Mouse (Mus musculus) large intestine, adult 2 months (tissue): ENCODE results near the gene Cabp1. TPM values are rescaled to one million over a fixed set of nuclear protein-coding genes. Genes with fewer than 3 reads are reported as not detected.
"Not testable (repeated sequence)": the region's sequence is repeated elsewhere in the genome, so short reads cannot be mapped to it uniquely, and the experiment has no call there.

Source experiments
- DNase-seq: peaks from one replicate; pipeline ENCODE4 v3.0.0-alpha.2; 2012; ENCODE audit warnings: low read depth, low spot score
- WGBS: fragments of 180-500 bp; shearing (Covaris S2); methylation state at CpG from one replicate; pipeline ENCODE4 v1.1.7; 2018; 5-methylcytosine and 5-hydroxymethylcytosine counted together
- polyA plus RNA-seq: library from polyadenylated mRNA; depleted of rRNA; stranded (reverse); fragments of >200 nt; gene quantifications from 2 replicates; pipeline ENCODE4 v1.2.3, GENCODE M21; 2012

The Cabp1 gene
- polyA plus RNA-seq, 1 experiment: 1.4 TPM

DNA sequence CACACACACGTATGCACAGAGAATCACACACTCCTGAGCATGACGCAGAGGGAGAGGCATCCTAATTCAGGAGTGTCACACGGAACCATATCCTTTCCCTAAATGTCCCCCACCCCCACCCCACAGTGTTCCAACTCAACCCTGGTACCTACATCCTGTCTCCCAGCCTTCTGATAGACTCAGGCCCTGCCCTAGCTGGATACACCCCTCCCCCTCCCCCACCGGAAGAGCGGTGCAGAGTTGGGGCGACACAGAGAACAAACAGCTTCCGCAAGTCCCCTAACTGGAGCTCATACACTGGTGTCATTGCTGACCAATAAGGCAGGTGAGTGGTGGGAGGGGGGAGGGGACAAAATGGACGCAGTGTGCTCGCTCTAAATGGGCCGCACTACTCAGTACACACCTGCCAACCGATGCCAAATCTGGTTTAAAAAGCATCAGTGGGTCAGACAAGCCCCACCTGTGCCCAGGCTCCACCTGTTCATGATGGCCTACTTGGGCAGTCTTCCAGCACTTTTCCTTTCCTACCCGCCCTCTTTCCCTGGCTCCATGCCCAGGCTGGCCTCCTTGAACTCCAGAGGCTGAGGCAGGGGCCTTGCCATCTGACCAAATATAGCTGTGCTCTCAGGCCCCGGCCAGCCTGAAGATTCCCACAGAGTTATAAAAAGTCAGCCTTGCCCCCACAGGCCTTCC is 12.8 kb downstream of the Cabp1 start:
- 26% methylated on average over 13 of the region's 13 CpGs for WGBS
- DNase-seq: peak; percentile 78

DNA sequence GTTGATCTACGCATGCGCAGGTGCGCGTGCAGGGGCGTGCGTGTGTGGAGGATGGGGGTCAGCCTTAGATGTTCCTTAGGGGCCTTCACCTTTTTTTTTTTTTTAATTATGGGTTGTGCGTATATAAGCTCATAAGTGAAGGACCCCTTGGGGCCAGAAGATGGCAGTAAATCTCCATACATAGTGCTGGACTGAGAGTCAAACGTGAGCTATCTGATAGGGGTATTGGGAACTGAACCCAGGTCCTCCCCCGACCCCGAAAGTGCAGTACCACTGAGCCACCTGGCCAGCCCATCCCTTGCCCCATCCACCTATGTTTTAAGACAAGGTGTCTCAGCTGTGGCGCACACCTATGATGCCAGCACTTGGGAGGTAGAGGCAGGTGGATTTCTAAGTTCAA is 14.6 kb downstream of the Cabp1 start:
- DNase-seq: no peak
- WGBS: 94% methylated on average over 11 of the region's 11 CpGs

GRCm38 (mm10) chr5:115177866-115178265 is 16.3 kb downstream of the Cabp1 start:
- no peak for DNase-seq
- WGBS: 75% methylated on average over 6 of the region's 6 CpGs

GRCm38 (mm10) chr5:115174554-115174953 is 19.6 kb downstream of the Cabp1 start:
- no peak for DNase-seq
- 92% methylated on average over 1 of the region's 1 CpGs for WGBS

DNA sequence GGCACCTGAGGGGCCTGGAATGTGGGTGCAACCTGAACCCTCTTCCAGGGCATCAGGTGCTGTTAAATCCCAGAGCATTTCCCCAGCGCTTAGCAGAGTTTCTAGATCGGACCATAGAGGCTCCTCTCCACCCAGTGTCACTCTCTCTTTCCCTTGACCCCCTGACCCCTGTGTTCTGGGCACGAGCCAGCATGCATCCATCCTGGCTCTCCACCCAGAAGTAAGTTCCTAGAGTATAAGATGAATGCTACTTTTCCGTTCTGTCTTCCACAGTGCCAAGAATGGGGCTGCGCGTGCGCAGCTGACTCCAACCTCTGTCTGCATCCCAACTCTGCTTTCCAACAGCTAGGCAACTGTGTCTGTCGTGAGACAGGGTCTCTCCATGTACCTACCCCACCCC is 24.0 kb downstream of the Cabp1 start:
- 82% methylated on average over 8 of the region's 8 CpGs for WGBS
- no peak for DNase-seq

- no peak for DNase-seq
- WGBS: 66% methylated on average over 27 of the region's 27 CpGs
Measured at GRCm38 (mm10) chr5:115168641-115169415, 25.4 kb downstream of the Cabp1 start.

GRCm38 (mm10) chr5:115167396-115167795 is 26.8 kb downstream of the Cabp1 start:
- 37% methylated on average over 6 of the region's 6 CpGs for WGBS
- no peak for DNase-seq

DNA sequence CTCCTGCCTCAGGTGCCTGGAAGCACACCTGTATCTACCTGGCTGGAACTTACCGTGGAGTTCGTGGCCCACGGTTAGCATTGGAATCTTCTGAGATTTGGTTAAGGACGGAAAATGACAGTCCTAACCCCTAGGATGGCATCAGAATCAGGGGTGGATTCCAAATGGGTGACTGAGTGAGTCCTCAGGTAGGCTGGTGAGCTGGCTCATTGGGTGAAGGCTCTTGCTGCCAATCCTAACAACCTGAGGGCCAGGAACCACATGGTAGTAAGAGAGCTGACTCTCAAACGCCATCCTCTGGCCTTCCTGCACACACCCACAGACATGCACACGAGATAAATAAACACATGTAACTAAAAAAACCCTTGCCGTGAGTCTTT is 27.4 kb downstream of the Cabp1 start:
- no peak for DNase-seq
- WGBS: 30% methylated on average over 7 of the region's 7 CpGs

DNA sequence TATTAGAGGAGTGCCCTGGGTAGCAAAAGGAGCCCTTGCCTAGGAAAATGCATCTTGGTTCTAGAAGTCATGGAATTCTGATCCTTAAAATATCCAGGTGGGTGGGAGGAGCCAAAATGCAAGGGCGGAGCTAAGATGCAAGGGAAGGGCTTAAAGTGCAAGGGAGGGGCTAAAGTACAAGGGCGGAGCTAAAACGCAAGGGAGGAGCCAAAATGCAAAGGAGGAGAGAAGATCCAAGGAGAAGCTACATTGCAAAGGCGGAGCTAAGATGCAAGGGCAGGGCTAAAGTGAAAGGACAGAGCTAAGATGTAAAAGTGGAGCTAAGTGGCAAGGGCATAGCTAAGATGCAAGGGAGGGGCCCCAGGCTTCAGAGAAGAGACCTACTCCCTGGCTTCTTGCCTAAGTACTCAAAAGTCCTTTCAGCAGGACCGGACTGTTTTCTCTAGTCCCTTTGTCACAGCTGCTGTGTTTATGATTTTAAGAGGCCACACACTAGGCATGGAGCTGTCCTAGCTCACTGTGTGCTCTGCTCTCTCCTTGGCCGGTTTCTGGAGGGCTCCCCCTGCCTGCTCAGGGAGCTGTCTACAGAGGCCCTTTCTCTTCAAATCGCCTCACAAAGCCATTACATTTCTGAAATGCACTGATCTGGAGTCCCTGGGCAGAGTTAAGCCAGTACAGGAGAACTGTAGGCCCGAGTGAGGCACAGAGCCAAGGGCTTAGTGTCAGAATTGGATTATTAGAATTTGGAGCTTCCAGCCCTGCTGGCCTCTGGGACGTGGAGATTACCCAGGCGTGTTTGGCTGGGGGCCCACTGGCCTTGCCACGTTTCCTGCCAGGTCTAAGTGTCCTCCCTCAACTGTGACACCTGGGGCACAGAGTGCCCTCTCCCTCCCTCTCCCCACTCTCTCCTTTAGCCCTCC is 28.0 kb downstream of the Cabp1 start:
- DNase-seq: no peak
- 28% methylated on average over 11 of the region's 11 CpGs for WGBS

DNA sequence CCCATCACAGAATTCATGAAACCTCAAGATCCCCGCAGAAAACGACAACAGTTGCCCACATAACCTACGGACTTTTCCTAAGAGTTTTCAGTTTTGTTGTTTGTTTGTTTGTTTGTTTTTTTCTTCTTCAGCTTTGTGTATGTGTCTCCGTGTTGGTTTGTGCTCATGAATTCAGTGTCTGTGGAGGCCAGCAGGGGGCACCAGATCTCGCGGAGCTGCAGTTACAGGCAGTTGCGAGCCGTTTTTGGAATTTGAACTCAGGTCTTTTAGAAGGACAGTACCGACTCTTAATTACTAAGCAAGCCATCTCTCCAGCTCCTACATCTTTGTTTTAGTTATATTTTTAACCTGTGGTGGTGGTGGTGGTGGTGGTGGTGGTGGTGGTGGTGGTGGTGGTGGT is 28.8 kb downstream of the Cabp1 start:
- DNase-seq: no peak
- 58% methylated on average over 9 of the region's 9 CpGs for WGBS

GRCm38 (mm10) chr5:115164446-115164845 is 29.7 kb downstream of the Cabp1 start:
- DNase-seq: not testable (repeated sequence)
- whole genome bisulfite sequencing: 66% methylated on average over 4 of the region's 4 CpGs

DNA sequence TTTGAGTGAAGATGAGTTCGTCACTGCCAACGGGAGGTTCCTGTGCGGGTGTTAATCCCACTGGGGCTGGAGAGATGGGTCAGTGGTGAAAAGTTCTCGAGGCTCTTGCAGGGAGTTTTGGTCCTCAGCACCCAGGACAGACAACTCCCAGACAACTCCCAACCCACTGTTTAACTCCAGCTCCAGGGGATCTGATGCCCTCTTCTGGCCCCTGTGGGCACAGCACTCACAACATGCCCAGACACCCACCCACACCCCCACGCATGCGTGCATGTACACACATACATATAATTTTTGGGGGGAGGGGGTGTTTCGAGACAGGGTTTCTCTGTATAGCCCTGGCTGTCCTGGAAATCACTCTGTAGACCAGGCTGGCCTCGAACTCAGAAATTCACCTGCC is 30.6 kb downstream of the Cabp1 start:
- WGBS: 42% methylated on average over 8 of the region's 8 CpGs
- no peak for DNase-seq

DNA sequence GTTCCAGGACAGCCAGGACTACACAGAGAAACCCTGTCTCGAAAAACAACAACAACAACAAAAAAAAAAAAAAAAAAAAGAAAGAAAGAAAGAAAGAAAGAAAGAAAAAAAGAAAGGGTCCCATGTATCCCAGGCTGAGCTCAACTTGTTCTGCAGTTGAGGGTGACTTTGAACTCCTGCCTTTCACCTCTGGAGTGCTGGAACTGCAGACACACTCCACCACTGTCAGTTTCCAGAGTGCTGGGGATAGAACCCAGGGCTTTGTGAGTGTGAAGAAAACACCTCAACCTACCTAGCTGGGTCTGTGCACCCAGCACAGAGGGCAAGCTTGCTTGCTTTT is 32.3 kb downstream of the Cabp1 start:
- WGBS: 82% methylated on average over 1 of the region's 1 CpGs

DNA sequence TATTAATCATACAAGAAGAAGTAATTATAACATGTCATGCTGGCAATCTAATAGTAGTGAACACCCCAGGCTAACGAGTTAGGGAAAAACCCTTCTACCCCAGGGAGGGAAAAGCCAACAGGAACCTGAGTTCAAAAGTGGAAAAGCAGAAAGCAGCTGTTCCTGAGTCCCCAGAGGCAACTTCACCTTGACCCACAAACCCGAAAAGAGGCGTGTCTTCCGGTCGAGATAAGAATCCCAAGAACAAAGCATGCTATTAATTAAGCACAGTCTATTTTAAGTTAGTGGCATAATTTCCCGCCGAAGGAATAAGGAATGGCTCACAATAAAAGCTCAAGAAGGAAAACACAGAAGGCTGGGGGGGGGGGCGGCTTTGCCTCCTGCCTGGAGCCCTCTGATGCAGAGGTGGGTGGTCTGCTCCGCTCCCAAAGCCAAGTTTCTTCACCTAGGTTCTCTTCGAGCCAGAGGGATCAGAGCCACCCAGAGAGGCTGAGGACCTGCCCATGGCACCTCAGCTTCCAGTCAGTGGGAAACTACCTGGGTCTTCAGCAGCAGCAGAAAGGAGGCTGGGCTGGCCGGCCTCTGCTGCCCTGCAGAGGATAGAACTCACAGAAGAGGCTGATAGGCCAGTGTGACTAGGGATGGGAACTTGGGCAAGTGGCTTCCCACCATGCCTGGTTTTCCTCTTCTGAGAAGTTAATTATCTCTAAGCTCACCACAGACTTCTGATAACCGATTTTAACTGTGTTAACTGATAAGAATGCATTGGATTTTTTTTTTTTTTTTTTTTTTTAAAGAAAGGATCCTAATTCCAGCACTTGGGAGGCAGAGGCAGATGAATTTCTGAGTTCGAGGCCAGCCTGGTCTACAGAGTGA is 32.9 kb downstream of the Cabp1 start:
- no peak for DNase-seq
- WGBS: 26% methylated on average over 13 of the region's 13 CpGs

More for the DNA sequence above, 32.3 kb downstream of the Cabp1 start:
- DNase-seq: not testable (repeated sequence)

GRCm38 (mm10) chr5:115160655-115161054 is 33.5 kb downstream of the Cabp1 start:
- WGBS: 46% methylated on average over 6 of the region's 6 CpGs

DNA sequence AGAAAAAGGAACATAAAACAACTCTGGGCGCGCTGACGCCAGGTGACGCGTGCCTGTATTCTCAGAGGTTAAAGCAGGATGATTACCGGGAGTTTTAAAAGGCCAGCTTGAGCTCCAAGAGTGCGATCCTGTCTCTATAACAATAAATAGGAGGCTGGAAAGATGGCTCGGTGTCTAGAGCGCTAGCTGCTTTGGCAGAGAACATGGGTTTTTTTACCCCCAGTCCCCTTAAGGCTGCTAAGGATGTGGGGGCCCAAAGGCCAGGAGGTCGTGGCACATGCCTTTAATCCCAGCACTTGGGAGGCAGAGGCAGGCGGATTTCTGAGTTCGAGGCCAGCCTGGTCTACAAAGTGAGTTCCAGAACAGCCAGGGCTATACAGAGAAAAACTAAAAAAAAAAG is 35.0 kb downstream of the Cabp1 start:
- no peak for DNase-seq
- 20% methylated on average over 12 of the region's 12 CpGs for WGBS

More at GRCm38 (mm10) chr5:115160655-115161054, 33.5 kb downstream of the Cabp1 start:
- no peak for DNase-seq

GRCm38 (mm10) chr5:115158040-115158983 is 35.9 kb downstream of the Cabp1 start, which contains the start of gene Mlec:
Mlec (minus strand) TSS chr5:115158179.
- under 1% methylated on average over 75 of the region's 78 CpGs for WGBS

GRCm38 (mm10) chr5:115156933-115157589 is 37.1 kb downstream of the Cabp1 start:
- WGBS: under 1% methylated on average over 26 of the region's 26 CpGs
- no peak for DNase-seq

More at GRCm38 (mm10) chr5:115158040-115158983, 35.9 kb downstream of the Cabp1 start, which contains the start of gene Mlec:
- peak; percentile 96 for DNase-seq
